Mouse (Mus musculus): ENCODE measurements around the gene Hist2h2bb.
"Not testable (repeated sequence)": the region's sequence is repeated elsewhere in the genome, so short reads cannot be mapped to it uniquely, and the experiment has no call there.

Hist2h2bb gene

DNA sequence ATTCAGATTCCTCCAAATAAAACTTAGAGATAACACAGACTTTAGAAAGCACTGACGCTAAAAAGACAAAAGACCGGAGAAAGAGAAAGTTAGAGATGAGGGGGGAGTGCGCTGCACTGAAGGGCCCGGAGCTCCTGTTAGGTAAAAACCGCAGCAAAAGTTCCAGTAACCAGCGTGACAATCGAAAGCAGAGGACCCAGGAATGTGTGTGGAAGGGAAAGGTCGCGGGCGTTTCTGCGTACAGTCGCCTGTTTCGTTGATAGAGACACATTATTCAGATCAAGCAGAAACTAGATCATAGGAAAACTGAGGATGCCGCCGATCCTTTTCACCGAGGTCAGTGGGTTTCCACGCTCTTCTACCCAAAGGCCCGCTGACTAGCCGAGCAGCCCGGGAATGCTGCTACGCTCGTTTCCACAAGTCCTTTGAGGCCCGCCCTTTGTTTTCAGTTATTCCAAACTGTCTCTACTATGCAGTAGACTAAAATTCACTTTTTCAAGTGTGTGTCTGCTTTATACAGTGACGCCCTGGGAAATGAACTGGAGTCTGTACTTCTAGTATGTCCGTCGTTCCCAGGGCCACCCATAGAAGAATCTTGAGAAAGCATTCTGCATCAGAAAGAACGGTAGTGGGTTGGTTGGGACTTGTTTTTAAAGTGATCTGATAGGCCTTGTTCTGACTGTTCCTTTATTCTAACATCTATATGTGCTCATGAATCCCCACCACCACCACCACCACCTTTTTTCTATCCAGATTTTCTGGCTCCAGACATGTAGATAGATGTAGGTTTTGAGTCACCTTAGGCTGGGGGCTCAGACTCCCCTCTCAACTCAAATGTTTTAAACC lies 5.8 kb upstream of the Hist2h2bb start:
- DNase-seq (ENCODE audit: low read depth, low spot score), result peak; percentile 77

- DNase-seq (ENCODE audit: low read depth, low spot score), result peak; percentile 47
Observed at GRCm38 (mm10) chr3:96264404-96264949, 5.1 kb upstream of the Hist2h2bb start.

- no peak for DNase-seq (ENCODE audit: low read depth, low spot score)
Observed at GRCm38 (mm10) chr3:96266132-96266710, 3.3 kb upstream of the Hist2h2bb start.

DNA sequence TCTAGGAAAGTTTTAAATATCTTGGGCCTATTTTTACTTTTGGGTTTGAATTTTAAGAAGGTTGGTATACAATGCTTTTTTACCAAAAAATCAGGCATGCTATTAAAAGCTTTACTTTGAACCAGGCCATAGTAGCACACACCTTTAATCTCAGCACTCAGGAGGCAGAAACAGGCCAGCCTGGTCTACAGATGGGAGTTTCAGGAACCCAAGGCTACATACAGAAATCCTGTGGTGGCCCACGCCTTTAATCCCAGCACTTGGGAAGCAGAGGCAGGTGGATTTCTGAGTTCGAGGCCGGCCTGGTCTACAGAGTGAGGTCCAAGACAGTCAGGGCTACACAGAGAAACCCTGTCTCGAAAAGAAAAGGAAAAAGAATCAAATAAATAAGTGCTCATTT lies 2.0 kb upstream of the Hist2h2bb start:
- DNase-seq (ENCODE audit: low read depth, low spot score), result no peak

- peak; percentile 92 for DNase-seq (ENCODE audit: low read depth, low spot score)
Observed at GRCm38 (mm10) chr3:96268051-96268775, 1.3 kb upstream of the Hist2h2bb start, which contains the start of gene Hist2h3b. Gene Hist2h3b (plus strand): TSS chr3:96268654.

- DNase-seq (ENCODE audit: low read depth, low spot score), result not testable (repeated sequence)
Observed at GRCm38 (mm10) chr3:96268776-96269378, 675 bp upstream of the Hist2h2bb start.

- peak; percentile 80 for DNase-seq (ENCODE audit: low read depth, low spot score)
Observed at GRCm38 (mm10) chr3:96273591-96274465, 4.3 kb downstream of the Hist2h2bb start.

GRCm38 (mm10) chr3:96277428-96277799 lies 7.9 kb downstream of the Hist2h2bb start:
- peak; percentile 43 for DNase-seq (ENCODE audit: low read depth, low spot score)

GRCm38 (mm10) chr3:96277800-96278624 lies 8.5 kb downstream of the Hist2h2bb start:
- DNase-seq (ENCODE audit: low read depth, low spot score), result peak; percentile 94

GRCm38 (mm10) chr3:96280660-96281059 lies 11.1 kb downstream of the Hist2h2bb start:
- DNase-seq (ENCODE audit: low read depth, low spot score), result no peak

DNA sequence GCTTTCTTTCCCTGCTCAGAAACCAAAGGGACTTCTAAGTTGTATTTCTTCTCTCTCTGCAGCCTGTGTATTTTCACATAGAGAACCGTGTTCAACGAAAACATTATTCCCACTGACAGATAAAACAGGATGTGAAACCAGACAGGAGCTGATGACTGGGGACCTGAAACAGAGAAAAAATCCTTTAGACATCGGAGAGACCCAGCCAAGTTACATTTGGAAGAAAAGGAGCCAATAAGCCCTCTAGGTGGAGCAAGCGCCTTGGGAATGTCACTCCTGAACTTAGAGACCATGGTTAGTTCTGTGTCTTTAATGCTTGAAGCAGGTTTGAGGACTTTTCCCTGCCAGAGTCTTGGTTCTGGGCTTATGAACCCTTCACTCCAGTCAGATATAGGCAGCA lies 14.9 kb downstream of the Hist2h2bb start:
- DNase-seq (ENCODE audit: low read depth, low spot score), result peak; percentile 56

DNA sequence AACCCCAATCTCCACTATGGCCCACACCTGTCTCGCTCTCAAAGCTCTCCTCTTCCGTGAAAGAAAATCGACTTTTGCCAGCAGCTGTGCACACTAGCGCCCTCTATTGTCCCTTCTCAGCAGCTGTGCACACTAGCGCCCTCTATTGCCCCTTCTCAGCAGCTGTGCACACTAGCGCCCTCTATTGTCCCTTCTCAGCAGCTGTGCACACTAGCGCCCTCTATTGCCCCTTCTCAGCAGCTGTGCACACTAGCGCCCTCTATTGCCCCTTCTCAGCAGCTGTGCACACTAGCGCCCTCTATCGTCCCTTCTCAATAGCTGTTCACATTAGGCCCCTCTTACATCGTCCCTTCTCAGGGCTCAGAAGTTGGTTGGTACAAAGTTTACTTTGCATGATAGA lies 17.8 kb downstream of the Hist2h2bb start:
- DNase-seq (ENCODE audit: low read depth, low spot score), result not testable (repeated sequence)

DNA sequence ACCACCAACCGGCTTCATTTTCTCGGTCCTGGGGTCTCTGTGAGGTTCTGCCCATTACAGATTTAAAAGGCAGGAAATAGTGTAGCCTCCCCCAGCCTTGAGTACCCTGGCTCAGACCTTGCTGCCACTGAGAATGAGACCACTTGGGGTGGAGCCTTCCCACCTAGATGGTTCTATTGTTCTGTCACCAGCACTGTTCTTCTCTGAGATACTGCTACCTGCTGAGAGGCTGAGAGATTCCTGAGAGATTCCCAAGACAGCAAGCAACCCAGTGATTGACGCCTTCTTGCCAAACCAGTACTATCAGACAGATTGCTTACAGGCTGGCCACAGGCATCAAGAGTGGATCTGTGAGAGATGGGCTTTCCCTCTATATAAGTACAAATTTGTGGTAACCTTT lies 19.6 kb downstream of the Hist2h2bb start:
- DNase-seq (ENCODE audit: low read depth, low spot score), result no peak

GRCm38 (mm10) chr3:96290727-96291126 lies 21.2 kb downstream of the Hist2h2bb start:
- DNase-seq (ENCODE audit: low read depth, low spot score), result not testable (repeated sequence)

DNA sequence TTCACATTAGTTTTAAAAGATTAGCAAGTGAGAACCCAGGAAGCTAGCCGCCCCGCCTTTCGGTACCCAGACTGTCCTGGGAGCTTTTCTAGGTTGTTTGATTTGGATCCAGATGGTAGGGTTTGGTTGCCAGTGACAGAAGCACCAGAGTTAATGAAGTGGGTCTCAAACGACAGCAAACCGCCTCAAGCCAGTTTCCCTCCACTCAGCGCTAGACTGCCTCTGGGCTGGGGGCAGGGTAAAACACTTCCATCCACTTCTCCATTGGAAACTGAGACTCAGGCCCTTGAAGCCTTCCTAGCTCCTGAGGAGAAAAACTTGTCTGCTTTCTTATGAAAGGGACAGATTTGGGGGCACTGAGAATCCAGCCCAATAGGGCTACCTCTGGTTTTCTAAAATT lies 23.1 kb downstream of the Hist2h2bb start:
- DNase-seq (ENCODE audit: low read depth, low spot score), result no peak

GRCm38 (mm10) chr3:96293368-96293767 lies 23.8 kb downstream of the Hist2h2bb start:
- no peak for DNase-seq (ENCODE audit: low read depth, low spot score)

DNA sequence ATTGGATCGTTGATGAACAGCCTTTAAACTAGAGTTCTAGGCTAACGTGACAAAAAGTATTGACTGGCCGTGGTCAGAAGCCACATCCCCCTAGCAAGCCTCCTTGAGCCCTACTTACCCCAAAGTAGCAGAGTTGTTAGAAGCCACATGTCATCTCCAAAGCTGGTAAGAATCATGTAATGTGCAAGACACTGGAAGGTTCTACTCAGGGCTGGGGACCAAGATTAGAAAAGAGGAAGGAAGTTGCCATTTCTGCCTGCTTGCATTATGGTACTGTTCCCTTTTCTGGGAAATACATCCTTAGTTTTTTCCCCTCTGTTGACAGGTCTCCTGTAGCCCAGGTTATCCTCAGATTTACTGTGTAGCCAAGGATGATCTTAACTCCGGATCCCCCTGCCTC lies 24.2 kb downstream of the Hist2h2bb start, which contains the start of gene Fcgr1:
Gene Fcgr1, minus strand, starts transcription at position 183 of the 400 bp plus-strand sequence.
- DNase-seq (ENCODE audit: low read depth, low spot score), result no peak

- DNase-seq (ENCODE audit: low read depth, low spot score), result no peak
Observed at GRCm38 (mm10) chr3:96298360-96298759, 28.8 kb downstream of the Hist2h2bb start.

DNA sequence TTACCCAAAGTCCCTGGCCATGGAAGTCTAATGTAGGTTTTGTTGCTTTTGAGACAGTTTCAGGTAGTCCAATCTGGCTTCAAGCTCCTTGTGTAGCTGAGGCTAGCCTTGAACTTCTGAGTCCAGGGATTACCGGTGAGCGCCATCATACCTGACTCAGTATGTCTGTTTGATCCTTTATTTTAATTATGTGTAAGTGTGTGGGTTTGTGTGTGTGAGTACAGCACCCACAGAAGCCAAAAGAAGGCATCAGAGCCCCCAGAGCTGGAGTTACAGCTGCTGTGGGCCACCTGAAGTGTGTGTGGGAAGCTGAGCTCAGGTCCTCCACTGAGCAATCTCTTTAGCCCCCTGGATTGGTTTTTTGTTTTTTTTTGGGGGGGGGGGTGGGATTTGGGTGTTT lies 30.0 kb downstream of the Hist2h2bb start:
- DNase-seq (ENCODE audit: low read depth, low spot score), result no peak

Measured in 3T3-L1 (cell line).